Mouse (Mus musculus) forebrain, embryonic 12.5 days (tissue): ENCODE data around the gene Chn2. TPM values are rescaled to one million over a fixed set of nuclear protein-coding genes. Genes with fewer than 3 reads are reported as not detected.

Experiments used
- ATAC-seq: fragments of 200-750 bp; cut with Nextera tagmentation; 2 replicates; pipeline ENCODE4 v1.8.0; 2017; ENCODE audit warnings: moderate TSS enrichment; ENCODE audit not compliant: low FRiP score
- H3K27ac ChIP-seq: fragments of 300-500 bp; sonication (generic); 2 replicates; pipeline ENCODE4 v1.5.1; 2016; ENCODE audit warnings: mild to moderate bottlenecking
- H3K27me3 ChIP-seq: fragments of 300-500 bp; sonication (generic); 2 replicates; pipeline ENCODE4 v1.6.1; 2016; ENCODE audit warnings: mild to moderate bottlenecking
- H3K36me3 ChIP-seq: fragments of 300-500 bp; sonication (generic); replicated peaks from 2 replicates; pipeline ENCODE4 v1.6.1; 2016; ENCODE audit warnings: mild to moderate bottlenecking
- H3K4me1 ChIP-seq: fragments of 300-500 bp; sonication (generic); 2 replicates; pipeline ENCODE4 v1.6.1; 2016
- H3K4me2 ChIP-seq: fragments of 300-500 bp; sonication (generic); 2 replicates; pipeline ENCODE4 v1.6.1; 2016; ENCODE audit warnings: mild to moderate bottlenecking, moderate library complexity
- H3K4me3 ChIP-seq: fragments of 300-500 bp; sonication (generic); replicated peaks from 2 replicates; pipeline ENCODE4 v1.5.1; 2016; ENCODE audit warnings: mild to moderate bottlenecking
- H3K9ac ChIP-seq: fragments of 300-500 bp; sonication (generic); 2 replicates; pipeline ENCODE4 v1.6.1; 2016; ENCODE audit warnings: mild to moderate bottlenecking
- H3K9me3 ChIP-seq: fragments of 300-500 bp; sonication (generic); 2 replicates; pipeline ENCODE4 v1.6.1; 2016
- WGBS: fragments of 180-500 bp; shearing (Covaris S2); methylation state at CpG from one replicate; pipeline ENCODE4 v1.1.7; 2016; 5-methylcytosine and 5-hydroxymethylcytosine counted together
- polyA plus RNA-seq: library from polyadenylated mRNA; unstranded; fragments of >200 nt; fragmentation: Nextera tagmentation; extraction: Ambion mirVana; gene quantifications from 2 replicates; pipeline ENCODE4 v1.2.1, GENCODE M21; 2016

Gene Chn2
- polyA plus RNA-seq, 1 experiment from 2014 or later = 29.8 TPM

- no peak overlapping the region for H3K9ac ChIP-seq
- no peak for ATAC-seq
- no peaks in the 10 kb centered on the region for H3K36me3 ChIP-seq
- peaks cover 4% of the 10 kb centered on the region; the same call in 1 of the 2 replicates for H3K4me1 ChIP-seq
- 92% methylated on average over 5 of the region's 5 CpGs for WGBS
- no peaks in the 10 kb centered on the region for H3K9me3 ChIP-seq
- no peak overlapping the region for H3K27ac ChIP-seq
- no peak overlapping the region for H3K4me2 ChIP-seq
- H3K4me3 ChIP-seq = no peak overlapping the region
- 0 out of 2 replicates have a peak, but pooled peaks cover 5% of the 10 kb centered on the region for H3K27me3 ChIP-seq
Measured at GRCm38 (mm10) chr6:54023846-54024245, 15.5 kb upstream of the Chn2 start.

GRCm38 (mm10) chr6:54028706-54029105, 10.6 kb upstream of the Chn2 start:
- peaks cover 8% of the 10 kb centered on the region; the same call in 1 of the 2 replicates for H3K4me1 ChIP-seq
- no peaks in the 10 kb centered on the region; the same call in 1 of the 2 replicates for H3K27me3 ChIP-seq
- no peak overlapping the region for H3K4me2 ChIP-seq
- no peak overlapping the region for H3K27ac ChIP-seq
- H3K36me3 ChIP-seq = no peaks in the 10 kb centered on the region
- no peaks in the 10 kb centered on the region for H3K9me3 ChIP-seq
- H3K9ac ChIP-seq = no peak overlapping the region
- H3K4me3 ChIP-seq = no peak overlapping the region
- ATAC-seq = no peak
- 42% methylated on average over 1 of the region's 1 CpGs for WGBS

- no peaks in the 10 kb centered on the region; the same call in 1 of the 2 replicates for H3K27me3 ChIP-seq
- no peak overlapping the region for H3K27ac ChIP-seq
- H3K9ac ChIP-seq = no peak overlapping the region
- peaks cover 13% of the 10 kb centered on the region for H3K4me1 ChIP-seq
- H3K9me3 ChIP-seq = no peaks in the 10 kb centered on the region
- no peak overlapping the region for H3K4me3 ChIP-seq
- no peak overlapping the region for H3K4me2 ChIP-seq
- H3K36me3 ChIP-seq = no peaks in the 10 kb centered on the region
- ATAC-seq = no peak
Measured at GRCm38 (mm10) chr6:54030351-54030750, 9.0 kb upstream of the Chn2 start.

DNA sequence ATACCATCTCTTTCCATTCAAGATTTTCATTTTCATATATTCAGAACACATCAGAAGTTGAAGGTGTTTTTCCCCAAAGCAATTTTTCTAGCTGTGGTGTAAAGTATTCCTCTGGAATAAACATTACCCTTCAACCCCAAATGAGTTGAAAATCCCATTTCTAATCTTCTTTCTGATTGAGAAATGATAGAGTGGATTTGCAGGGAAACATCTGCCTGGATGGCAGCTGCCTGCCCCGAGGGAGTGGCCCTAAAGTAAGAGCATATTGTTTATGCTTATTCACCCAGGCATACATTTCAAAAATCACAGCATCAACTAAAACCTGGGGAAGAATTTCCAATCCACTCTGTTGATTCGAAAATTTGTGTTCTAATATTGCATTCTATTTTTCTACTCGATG, 8.6 kb upstream of the Chn2 start:
- Histone ChIP-seq H3K4me2 (no peak overlapping the region), H3K9me3 (no peaks in the 10 kb centered on the region), H3K36me3 (no peaks in the 10 kb centered on the region), H3K27ac (no peak overlapping the region), H3K27me3 (no peaks in the 10 kb centered on the region; the same call in 1 of the 2 replicates), H3K9ac (no peak overlapping the region), H3K4me3 (no peak overlapping the region), H3K4me1 (peaks cover 10% of the 10 kb centered on the region)
- no peak for ATAC-seq
- 80% methylated on average over 3 of the region's 3 CpGs for WGBS

GRCm38 (mm10) chr6:54034471-54034870, 4.9 kb upstream of the Chn2 start:
- Histone ChIP-seq H3K9ac (peak overlapping the region; percentile 14; the same call in 1 of the 2 replicates), H3K27ac (peak overlapping the region; percentile 61; the same call in 1 of the 2 replicates), H3K9me3 (no peaks in the 10 kb centered on the region), H3K36me3 (no peaks in the 10 kb centered on the region), H3K4me3 (no peak overlapping the region), H3K4me2 (peak overlapping the region; percentile 42), H3K27me3 (peaks cover 17% of the 10 kb centered on the region), H3K4me1 (peaks cover 15% of the 10 kb centered on the region)
- peak; percentile 76 for ATAC-seq
- 1% methylated on average over 9 of the region's 9 CpGs for WGBS

DNA sequence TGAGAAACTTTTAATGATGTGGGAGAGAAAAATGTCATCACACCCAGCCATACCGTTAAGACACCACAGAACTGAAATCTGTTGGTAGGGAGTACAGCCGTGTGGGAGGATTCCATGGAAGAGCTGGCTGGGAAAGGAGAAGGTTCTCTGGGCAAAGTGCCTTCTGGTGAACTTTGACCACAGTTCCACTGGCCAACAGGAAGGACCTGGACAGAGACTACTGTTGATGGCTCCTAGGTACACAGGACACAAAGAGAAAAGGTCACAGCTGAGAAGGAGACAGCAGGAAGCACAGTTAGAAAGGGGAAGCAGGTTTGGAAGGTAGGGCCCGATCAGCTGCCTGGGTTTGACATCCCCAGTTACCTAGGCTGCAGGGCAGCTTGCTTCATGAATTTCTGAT, 3.8 kb upstream of the Chn2 start:
- Histone ChIP-seq H3K36me3 (no peaks in the 10 kb centered on the region), H3K27me3 (peaks cover 17% of the 10 kb centered on the region), H3K4me2 (no peak overlapping the region), H3K27ac (no peak overlapping the region), H3K4me3 (no peak overlapping the region), H3K9me3 (no peaks in the 10 kb centered on the region), H3K4me1 (peaks cover 19% of the 10 kb centered on the region), H3K9ac (no peak overlapping the region)
- ATAC-seq = no peak
- 79% methylated on average over 3 of the region's 3 CpGs for WGBS

DNA sequence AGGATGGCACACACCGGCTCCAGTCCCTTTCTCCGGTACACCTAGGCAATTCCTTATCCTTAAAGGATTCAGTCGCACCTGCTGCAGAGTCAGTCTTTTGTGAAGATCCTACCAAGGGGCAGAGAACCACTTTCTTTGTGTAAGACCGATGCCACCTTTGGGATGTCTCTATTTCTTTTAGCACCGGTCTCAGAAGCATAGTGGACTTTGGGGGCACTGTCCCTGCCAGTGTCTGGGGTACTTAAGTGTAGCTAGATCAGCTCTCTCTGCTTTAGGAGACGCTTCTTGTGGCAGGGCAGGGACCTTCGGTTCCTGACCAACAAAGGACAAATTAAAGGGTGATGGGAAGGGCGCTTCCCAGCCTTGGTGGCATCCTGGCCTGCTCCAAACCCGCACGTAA, 488 bp upstream of the Chn2 start:
- peaks cover 32% of the 10 kb centered on the region for H3K4me1 ChIP-seq
- no peak for ATAC-seq
- WGBS = 5% methylated on average over 10 of the region's 10 CpGs
- H3K4me3 ChIP-seq = peak overlapping the region; percentile 73
- peak overlapping the region; percentile 84 for H3K9ac ChIP-seq
- peak overlapping the region; percentile 95 for H3K27ac ChIP-seq
- no peaks in the 10 kb centered on the region for H3K9me3 ChIP-seq
- peaks cover 31% of the 10 kb centered on the region for H3K27me3 ChIP-seq
- H3K4me2 ChIP-seq = peak overlapping the region; percentile 75
- no peaks in the 10 kb centered on the region for H3K36me3 ChIP-seq

GRCm38 (mm10) chr6:54039805-54040447, 572 bp downstream of the Chn2 start:
- H3K9ac ChIP-seq = peak overlapping the region; percentile 84
- H3K4me1 ChIP-seq = peaks cover 26% of the 10 kb centered on the region
- H3K36me3 ChIP-seq = no peaks in the 10 kb centered on the region
- peak; percentile 72 for ATAC-seq
- H3K4me2 ChIP-seq = peak overlapping the region; percentile 75
- under 1% methylated on average over 47 of the region's 62 CpGs for whole genome bisulfite sequencing
- H3K27me3 ChIP-seq = peaks cover 31% of the 10 kb centered on the region
- peak overlapping the region; percentile 95 for H3K27ac ChIP-seq
- peak overlapping the region; percentile 73 for H3K4me3 ChIP-seq
- H3K9me3 ChIP-seq = no peaks in the 10 kb centered on the region

GRCm38 (mm10) chr6:54040448-54040844, 1.1 kb downstream of the Chn2 start:
- no peaks in the 10 kb centered on the region for H3K36me3 ChIP-seq
- H3K4me2 ChIP-seq = peak overlapping the region; percentile 75
- H3K27ac ChIP-seq = peak overlapping the region; percentile 95
- H3K4me3 ChIP-seq = peak overlapping the region; percentile 73
- no peaks in the 10 kb centered on the region for H3K9me3 ChIP-seq
- ATAC-seq = no peak
- H3K4me1 ChIP-seq = peaks cover 26% of the 10 kb centered on the region
- WGBS = 15% methylated on average over 9 of the region's 9 CpGs
- peak overlapping the region; percentile 84 for H3K9ac ChIP-seq
- peaks cover 31% of the 10 kb centered on the region for H3K27me3 ChIP-seq

GRCm38 (mm10) chr6:54041386-54042043, 2.2 kb downstream of the Chn2 start:
- Histone ChIP-seq H3K27ac (peak overlapping the region; percentile 56), H3K4me2 (peak overlapping the region; percentile 75), H3K9me3 (no peaks in the 10 kb centered on the region), H3K9ac (no peak overlapping the region), H3K4me1 (peaks cover 26% of the 10 kb centered on the region), H3K4me3 (peak overlapping the region; percentile 73), H3K36me3 (no peaks in the 10 kb centered on the region), H3K27me3 (peaks cover 31% of the 10 kb centered on the region)
- WGBS = 19% methylated on average over 13 of the region's 13 CpGs
- ATAC-seq = no peak

GRCm38 (mm10) chr6:54042142-54042541, 2.8 kb downstream of the Chn2 start:
- H3K27me3 ChIP-seq = peaks cover 25% of the 10 kb centered on the region
- H3K9me3 ChIP-seq = no peaks in the 10 kb centered on the region
- ATAC-seq = no peak
- H3K36me3 ChIP-seq = no peaks in the 10 kb centered on the region
- peak overlapping the region; percentile 75 for H3K4me2 ChIP-seq
- peaks cover 26% of the 10 kb centered on the region for H3K4me1 ChIP-seq
- H3K4me3 ChIP-seq = no peak overlapping the region; the same call in 1 of the 2 replicates
- 0 out of 2 replicates have a peak overlapping the region, but pooled peaks have one; percentile 38 for H3K27ac ChIP-seq
- no peak overlapping the region for H3K9ac ChIP-seq
- WGBS = 85% methylated on average over 1 of the region's 1 CpGs

GRCm38 (mm10) chr6:54043536-54043935, 4.2 kb downstream of the Chn2 start:
- 82% methylated on average over 5 of the region's 5 CpGs for WGBS
- H3K36me3 ChIP-seq = no peaks in the 10 kb centered on the region
- no peak overlapping the region for H3K4me3 ChIP-seq
- no peak overlapping the region for H3K27ac ChIP-seq
- H3K4me1 ChIP-seq = peaks cover 30% of the 10 kb centered on the region
- peaks cover 15% of the 10 kb centered on the region for H3K27me3 ChIP-seq
- ATAC-seq = no peak
- H3K9ac ChIP-seq = no peak overlapping the region
- H3K4me2 ChIP-seq = no peak overlapping the region
- no peaks in the 10 kb centered on the region for H3K9me3 ChIP-seq
